Mouse (Mus musculus) heart, embryonic 14.5 days (tissue): ENCODE results near the gene Dgkq. TPM values are rescaled to one million over a fixed set of nuclear protein-coding genes. Genes with fewer than 3 reads are reported as not detected.

ENCODE experiments used
- polyA plus RNA-seq: library from polyadenylated mRNA; unstranded; fragments of >200 nt; fragmentation: Nextera tagmentation; extraction: Ambion mirVana; gene quantifications from 2 replicates; pipeline ENCODE4 v1.2.1, GENCODE M21; 2014

Dgkq gene
- polyA plus RNA-seq, 1 experiment from 2014 or later: 6.6 TPM

Other genes with a start within 250 kb of the Dgkq start
- 971 and 1,026 TPM in 2 replicates for gene Atp5k, start 235.2 kb downstream of the Dgkq start, polyA plus RNA-seq
- gene Mfsd7a, start 220.8 kb downstream of the Dgkq start, polyA plus RNA-seq: 0.08 and 0.15 TPM in 2 replicates
- gene Pcgf3, start 208.4 kb downstream of the Dgkq start, polyA plus RNA-seq: 24.3 and 26.8 TPM in 2 replicates
- gene Cplx1, start 119.6 kb downstream of the Dgkq start, polyA plus RNA-seq: 0.44 and 1.1 TPM in 2 replicates
- gene Gak, start 39.9 kb downstream of the Dgkq start, polyA plus RNA-seq: 25.9 and 26.8 TPM in 2 replicates
- 22.1 and 22.2 TPM in 2 replicates for gene Tmem175, start 39.9 kb downstream of the Dgkq start, polyA plus RNA-seq
- 14.5 and 14.9 TPM in 2 replicates for gene Idua, start 9.3 kb downstream of the Dgkq start, polyA plus RNA-seq
- 0.40 and 0.53 TPM in 2 replicates for gene Slc26a1, start 5.9 kb upstream of the Dgkq start, polyA plus RNA-seq
- gene Fgfrl1, start 22.7 kb upstream of the Dgkq start, polyA plus RNA-seq: 23.9 and 25.2 TPM in 2 replicates
- gene Rnf212, start 105.3 kb upstream of the Dgkq start, polyA plus RNA-seq: not detected in 2 replicates
- gene Tmed11, start 125.7 kb upstream of the Dgkq start, polyA plus RNA-seq: not detected in 2 replicates
- not detected in 2 replicates for gene Vmn2r8, start 139.2 kb upstream of the Dgkq start, polyA plus RNA-seq
- not detected in 2 replicates for gene Vmn2r9, start 182.9 kb upstream of the Dgkq start, polyA plus RNA-seq